Mouse (Mus musculus): Measurements from ENCODE around the gene Bglap. TPM values are rescaled to one million over a fixed set of nuclear protein-coding genes. Genes with fewer than 3 reads are reported as not detected.
A peak's percentile ranks its signal among the peaks of the same experiment; 100 is the strongest.
"Not testable (repeated sequence)": the region's sequence is repeated elsewhere in the genome, so short reads cannot be mapped to it uniquely, and the experiment has no call there.

Bglap gene
- 0.79 TPM in 1 of 2 replicates, not detected in the other for polyA plus RNA-seq (2016; fragmentation: Nextera tagmentation; extraction: Ambion mirVana)

- DNase-seq (ENCODE audit: low spot score) = no peak
- Histone ChIP-seq H3K27me3 (ENCODE audit: low read depth, poor library complexity, severe bottlenecking) (peaks cover 9% of the 10 kb centered on the region; the same call in 1 of the 2 replicates), H3K27ac (no peak within 1 kb of the TSS), H3K4me1 (peaks cover 5% of the 10 kb centered on the region), H3K36me3 (0 out of 2 replicates have a peak, but pooled peaks cover 3% of the 10 kb centered on the region), H3K4me3 (no peak within 1 kb of the TSS), H3K9me3 (replicated peaks) (no peaks in the 10 kb centered on the region)
- 81% methylated on average over 5 of the region's 5 CpGs for WGBS
Observed at GRCm38 (mm10) chr3:88384364-88384763, at the start of gene Bglap. Gene Bglap, minus strand, starts transcription at chr3:88384464.

- not testable (repeated sequence) for H3K36me3 ChIP-seq; H3K4me3 ChIP-seq; DNase-seq (ENCODE audit: low spot score); H3K9me3 ChIP-seq (replicated peaks); H3K27me3 ChIP-seq (ENCODE audit: low read depth, poor library complexity, severe bottlenecking); H3K27ac ChIP-seq
- 78% methylated on average over 8 of the region's 8 CpGs for WGBS
- peaks cover 11% of the 10 kb centered on the region for H3K4me1 ChIP-seq
Observed at GRCm38 (mm10) chr3:88428639-88429038, 44.4 kb upstream of the Bglap start.

- H3K36me3 ChIP-seq = no peaks in the 10 kb centered on the region
- peaks cover 13% of the 10 kb centered on the region for H3K4me1 ChIP-seq
- no peaks in the 10 kb centered on the region for H3K27me3 ChIP-seq (ENCODE audit: low read depth, poor library complexity, severe bottlenecking)
- DNase-seq (ENCODE audit: low spot score) = no peak
- no peaks in the 10 kb centered on the region for H3K9me3 ChIP-seq (replicated peaks)
- H3K4me3 ChIP-seq = no peak overlapping the region
- WGBS = 85% methylated on average over 4 of the region's 4 CpGs
- H3K27ac ChIP-seq = no peak overlapping the region
Observed at GRCm38 (mm10) chr3:88427342-88427905, 43.2 kb upstream of the Bglap start.

- WGBS = 87% methylated on average over 10 of the region's 10 CpGs
Observed at GRCm38 (mm10) chr3:88425708-88426420, 41.6 kb upstream of the Bglap start.

GRCm38 (mm10) chr3:88425330-88425689 lies 41.0 kb upstream of the Bglap start:
- Histone ChIP-seq H3K4me1 (peaks cover 18% of the 10 kb centered on the region), H3K27ac (peak overlapping the region; percentile 66), H3K9me3 (replicated peaks) (no peaks in the 10 kb centered on the region), H3K36me3 (peaks cover 19% of the 10 kb centered on the region), H3K27me3 (ENCODE audit: low read depth, poor library complexity, severe bottlenecking) (no peaks in the 10 kb centered on the region), H3K4me3 (peak overlapping the region; percentile 74)
- 11% methylated on average over 2 of the region's 2 CpGs for WGBS
- no peak for DNase-seq (ENCODE audit: low spot score)

More at GRCm38 (mm10) chr3:88425708-88426420, 41.6 kb upstream of the Bglap start:
- Histone ChIP-seq H3K4me3 (no peak overlapping the region), H3K9me3 (replicated peaks) (no peaks in the 10 kb centered on the region), H3K36me3 (peaks cover 13% of the 10 kb centered on the region), H3K27ac (peak overlapping the region; percentile 66; the same call in 1 of the 2 replicates), H3K27me3 (ENCODE audit: low read depth, poor library complexity, severe bottlenecking) (no peaks in the 10 kb centered on the region), H3K4me1 (peaks cover 16% of the 10 kb centered on the region)
- DNase-seq (ENCODE audit: low spot score) = no peak

GRCm38 (mm10) chr3:88424605-88425329 lies 40.5 kb upstream of the Bglap start, which contains the start of gene Slc25a44:
Gene Slc25a44, minus strand, starts transcription at chr3:88425139.
- peak within 1 kb of the TSS; percentile 66 for H3K27ac ChIP-seq
- peak within 1 kb of the TSS; percentile 74 for H3K4me3 ChIP-seq

GRCm38 (mm10) chr3:88422020-88422720 lies 37.9 kb upstream of the Bglap start:
- Histone ChIP-seq H3K27me3 (ENCODE audit: low read depth, poor library complexity, severe bottlenecking) (no peaks in the 10 kb centered on the region), H3K27ac (no peak overlapping the region), H3K4me3 (no peak overlapping the region), H3K36me3 (peaks cover 50% of the 10 kb centered on the region), H3K9me3 (replicated peaks) (no peaks in the 10 kb centered on the region), H3K4me1 (peaks cover 20% of the 10 kb centered on the region)
- DNase-seq (ENCODE audit: low spot score) = no peak
- WGBS = 50% methylated on average over 9 of the region's 9 CpGs

More at GRCm38 (mm10) chr3:88424605-88425329, 40.5 kb upstream of the Bglap start, which contains the start of gene Slc25a44:
- Histone ChIP-seq H3K27me3 (ENCODE audit: low read depth, poor library complexity, severe bottlenecking) (no peaks in the 10 kb centered on the region), H3K36me3 (peaks cover 24% of the 10 kb centered on the region), H3K4me1 (peaks cover 20% of the 10 kb centered on the region), H3K9me3 (replicated peaks) (no peaks in the 10 kb centered on the region)
- under 1% methylated on average over 35 of the region's 35 CpGs for WGBS
- DNase-seq (ENCODE audit: low spot score) = peak; percentile 87

GRCm38 (mm10) chr3:88420771-88421170 lies 36.5 kb upstream of the Bglap start:
- DNase-seq (ENCODE audit: low spot score) = no peak
- WGBS = 94% methylated on average over 19 of the region's 19 CpGs
- H3K27ac ChIP-seq = no peak overlapping the region

GRCm38 (mm10) chr3:88418016-88418415 lies 33.8 kb upstream of the Bglap start:
- Histone ChIP-seq H3K4me1 (peaks cover 6% of the 10 kb centered on the region; the same call in 1 of the 2 replicates), H3K27ac (no peak overlapping the region), H3K27me3 (ENCODE audit: low read depth, poor library complexity, severe bottlenecking) (no peaks in the 10 kb centered on the region), H3K4me3 (no peak overlapping the region), H3K36me3 (peaks cover 90% of the 10 kb centered on the region), H3K9me3 (replicated peaks) (no peaks in the 10 kb centered on the region)
- no peak for DNase-seq (ENCODE audit: low spot score)
- WGBS = 83% methylated on average over 6 of the region's 6 CpGs

More at GRCm38 (mm10) chr3:88420771-88421170, 36.5 kb upstream of the Bglap start:
- Histone ChIP-seq H3K4me1 (peaks cover 20% of the 10 kb centered on the region), H3K27me3 (ENCODE audit: low read depth, poor library complexity, severe bottlenecking) (no peaks in the 10 kb centered on the region), H3K36me3 (peaks cover 64% of the 10 kb centered on the region), H3K4me3 (no peak overlapping the region), H3K9me3 (replicated peaks) (no peaks in the 10 kb centered on the region)

- peaks cover 11% of the 10 kb centered on the region for H3K4me1 ChIP-seq
- no peak overlapping the region for H3K27ac ChIP-seq
- H3K27me3 ChIP-seq (ENCODE audit: low read depth, poor library complexity, severe bottlenecking) = no peaks in the 10 kb centered on the region
- WGBS = 87% methylated on average over 4 of the region's 4 CpGs
- DNase-seq (ENCODE audit: low spot score) = no peak
- H3K4me3 ChIP-seq = no peak overlapping the region
- no peaks in the 10 kb centered on the region for H3K9me3 ChIP-seq (replicated peaks)
- H3K36me3 ChIP-seq = peaks cover 96% of the 10 kb centered on the region
Observed at GRCm38 (mm10) chr3:88415668-88416067, 31.4 kb upstream of the Bglap start.

GRCm38 (mm10) chr3:88412636-88413035 lies 28.4 kb upstream of the Bglap start:
- Histone ChIP-seq H3K9me3 (replicated peaks) (no peaks in the 10 kb centered on the region), H3K27me3 (ENCODE audit: low read depth, poor library complexity, severe bottlenecking) (no peaks in the 10 kb centered on the region), H3K36me3 (peaks cover 68% of the 10 kb centered on the region), H3K27ac (no peak overlapping the region), H3K4me3 (no peak overlapping the region), H3K4me1 (peaks cover 30% of the 10 kb centered on the region)
- no peak for DNase-seq (ENCODE audit: low spot score)
- WGBS = 90% methylated on average over 11 of the region's 11 CpGs

- peaks cover 61% of the 10 kb centered on the region for H3K36me3 ChIP-seq
- no peaks in the 10 kb centered on the region for H3K9me3 ChIP-seq (replicated peaks)
- 91% methylated on average over 4 of the region's 4 CpGs for WGBS
- peaks cover 37% of the 10 kb centered on the region for H3K4me1 ChIP-seq
- H3K4me3 ChIP-seq = no peak overlapping the region
- no peak for DNase-seq (ENCODE audit: low spot score)
- no peak overlapping the region for H3K27ac ChIP-seq
- H3K27me3 ChIP-seq (ENCODE audit: low read depth, poor library complexity, severe bottlenecking) = no peaks in the 10 kb centered on the region
Observed at GRCm38 (mm10) chr3:88411681-88412080, 27.4 kb upstream of the Bglap start.
